Mouse (Mus musculus) left cerebral cortex, postnatal 10 days (tissue): Measurements from ENCODE around the gene Pnpla7. TPM values are rescaled to one million over a fixed set of nuclear protein-coding genes. Genes with fewer than 3 reads are reported as not detected.

Source experiments
- DNase-seq, 2 experiments: peaks; one replicate each; pipeline ENCODE4 v3.0.0; 2021 to 2022; ENCODE audit warnings: low spot score in 2 of 2, mixed read lengths in 1 of 2; ENCODE audit errors: extremely low spot score in 1 of 2
- intact Hi-C: fragments of 180-260 bp; cut with DNase I; formaldehyde crosslinking; loops from one replicate; pipeline ENCODE4 v1.15.1; 2025
- total RNA-seq, 2 experiments: library from RNA; stranded (reverse); gene quantifications; 2 replicates each; pipeline ENCODE4 v1.2.3; 2021

Gene Pnpla7
- total RNA-seq, 2 experiments from 2014 or later, result 8.7 to 12.3 TPM

- intact Hi-C loops, result no loop called here
- DNase-seq, result peak in 1 of 2 experiments; percentile 42
These were observed 79.7 kb downstream of the Pnpla7 start for GRCm38 (mm10) chr2:25055409-25056155.

GRCm38 (mm10) chr2:25058926-25059325 is 83.1 kb downstream of the Pnpla7 start:
- peak in 1 of 2 experiments; percentile 16 for DNase-seq
- intact Hi-C loops, result no loop called here

GRCm38 (mm10) chr2:25063523-25063922 is 87.7 kb downstream of the Pnpla7 start:
- intact Hi-C loops, result no loop called here
- DNase-seq, result peak in 1 of 2 experiments; percentile 8

- intact Hi-C loops, result no loop called here
- no peak for DNase-seq
These were observed 88.5 kb downstream of the Pnpla7 start for GRCm38 (mm10) chr2:25064285-25064684.

- DNase-seq, result no peak
These were observed 89.7 kb downstream of the Pnpla7 start for GRCm38 (mm10) chr2:25065537-25065936.

GRCm38 (mm10) chr2:25066552-25066951 is 90.7 kb downstream of the Pnpla7 start:
- intact Hi-C loops, result no loop called here
- DNase-seq, result no peak

More at GRCm38 (mm10) chr2:25065537-25065936, 89.7 kb downstream of the Pnpla7 start:
- intact Hi-C loops, result no loop called here

- no peak for DNase-seq
- intact Hi-C loops, result no loop called here
These were observed 93.7 kb downstream of the Pnpla7 start for GRCm38 (mm10) chr2:25069537-25069936.

- intact Hi-C loops, result no loop called here
- no peak for DNase-seq
These were observed 96.6 kb downstream of the Pnpla7 start for GRCm38 (mm10) chr2:25072398-25072797.

- DNase-seq, result no peak
- intact Hi-C loops, result no loop called here
These were observed 99.7 kb downstream of the Pnpla7 start for GRCm38 (mm10) chr2:25075506-25075905.

- intact Hi-C loops, result no loop called here
- no peak for DNase-seq
These were observed 103.1 kb downstream of the Pnpla7 start for GRCm38 (mm10) chr2:25078967-25079366.

GRCm38 (mm10) chr2:25080076-25080475 is 104.2 kb downstream of the Pnpla7 start, which contains the start of gene Entpd8:
TSS of gene Entpd8 (plus strand) at chr2:25080304.
- no peak for DNase-seq
- intact Hi-C loops, result no loop called here

- no peak for DNase-seq
- intact Hi-C loops, result no loop called here
These were observed 107.9 kb downstream of the Pnpla7 start for GRCm38 (mm10) chr2:25083697-25084096.

GRCm38 (mm10) chr2:25085571-25085970 is 109.7 kb downstream of the Pnpla7 start:
- intact Hi-C loops, result no loop called here
- no peak for DNase-seq

- no peak for DNase-seq
- intact Hi-C loops, result no loop called here
These were observed 112.0 kb downstream of the Pnpla7 start for GRCm38 (mm10) chr2:25087842-25088241.

- intact Hi-C loops, result no loop called here
- DNase-seq, result no peak
These were observed 112.8 kb downstream of the Pnpla7 start for GRCm38 (mm10) chr2:25088636-25089035.

- DNase-seq, result no peak
- intact Hi-C loops, result loop anchor here (5.0 kb wide), 1 partner anchor 93 kb away; no protein-coding TSS in a partner anchor
These were observed 118.9 kb downstream of the Pnpla7 start for GRCm38 (mm10) chr2:25094785-25095108.

GRCm38 (mm10) chr2:25095109-25095850 is 119.4 kb downstream of the Pnpla7 start, which contains the start of gene Noxa1:
TSS of gene Noxa1 (minus strand) at chr2:25095149.
- intact Hi-C loops, result loop anchor here (5.0 kb wide), 1 partner anchor 92 kb away; no protein-coding TSS in a partner anchor

GRCm38 (mm10) chr2:25098005-25098615 is 122.3 kb downstream of the Pnpla7 start:
- intact Hi-C loops, result loop anchor here (5.0 kb wide), 1 partner anchor 89 kb away; no protein-coding TSS in a partner anchor

More at GRCm38 (mm10) chr2:25095109-25095850, 119.4 kb downstream of the Pnpla7 start, which contains the start of gene Noxa1:
- DNase-seq, result no peak

GRCm38 (mm10) chr2:25098956-25099355 is 123.1 kb downstream of the Pnpla7 start:
- DNase-seq, result peak in 1 of 2 experiments; percentile 68
- intact Hi-C loops, result loop anchor here (5.0 kb wide), 1 partner anchor 88 kb away; no protein-coding TSS in a partner anchor

More at GRCm38 (mm10) chr2:25098005-25098615, 122.3 kb downstream of the Pnpla7 start:
- no peak for DNase-seq
